In genomic region chr2:171816685-171817419, GRCm38 (mm10) we compare ENCODE assay signal across 13 mouse cellular contexts.
DNase-seq lines count a peak whose midpoint lies in the region; ATAC-seq and TF ChIP-seq lines count a peak whose summit lies in the region.
"Had no signal": no experiment of that assay in that cellular context is flagged by ENCODE, and none has a peak within 500 bp of the region (broad histone marks: within the 10 kb centered on the region; RNA-seq: fewer than 3 reads in every experiment).

No protein-coding gene starts in this region.

- intact Hi-C loops in left cerebral cortex, postnatal 4 days (cut with DNase I): no loop called here

- TF ChIP-seq CTCF in brain, embryonic 14.5 days (IDR thresholded peaks at IDR 0.05; ENCODE audit: borderline replicate concordance, extremely low read depth, insufficient read depth, insufficient read length): no peak

- no peak for DNase-seq in frontal cortex, postnatal 25 days (ENCODE audit: low spot score in 2 of 2)
- DNase-seq in left cerebral cortex, postnatal 4 days: peak; percentile 32
- DNase-seq in left cerebral cortex, adult 18-20 months (ENCODE audit: low spot score in 2 of 2): no peak
- peak; percentile 91 for DNase-seq in brain, embryonic 14.5 days (ENCODE audit: low read depth)
- peak; percentile 52 to 62 for DNase-seq in layer of hippocampus, adult 8-10 months (ENCODE audit: low spot score in 2 of 2)
- no peak for DNase-seq in thymus, adult 18-20 months
- DNase-seq in urinary bladder, postnatal 10 days (ENCODE audit: low spot score): no peak
- DNase-seq: cerebellum, adult 9-11 months; heart, adult 18-20 months; heart, postnatal 10 days; lung, adult 2 months; thymus, postnatal 4 days had no signal

- ATAC-seq in frontal cortex, adult (ENCODE audit: low TSS enrichment): peak; percentile 74

- no peak for TF ChIP-seq POLR2A in brain, embryonic 14.5 days (IDR thresholded peaks at IDR 0.05; ENCODE audit: borderline replicate concordance, extremely low read depth, insufficient read depth, insufficient read length, poor library complexity, severe bottlenecking)

Comparison
In these comparisons a context has a peak if more than half of its experiments do, and no peak if none do; other contexts are left out.
1. DNase-seq: peak in left cerebral cortex, postnatal 4 days (single experiment), brain, embryonic 14.5 days (single experiment) and layer of hippocampus, adult 8-10 months (2 of 2); none in frontal cortex, postnatal 25 days (0 of 2), left cerebral cortex, adult 18-20 months (0 of 2), thymus, adult 18-20 months (0 of 2) and urinary bladder, postnatal 10 days (single experiment).